Mouse (Mus musculus): ENCODE results near the gene Nbas. TPM values are rescaled to one million over a fixed set of nuclear protein-coding genes. Genes with fewer than 3 reads are reported as not detected.

Gene Nbas
- polyA plus RNA-seq (2012; rRNA removed) = 18.7 and 20.2 TPM in 2 replicates

- DNase-seq (ENCODE audit: low read depth) = no peak
Measured at GRCm38 (mm10) chr12:13268826-13269449, at the start of gene Nbas. Nbas (plus strand) TSS chr12:13269133.

GRCm38 (mm10) chr12:13242453-13242852, 26.5 kb upstream of the Nbas start:
- DNase-seq (ENCODE audit: low read depth) = no peak

GRCm38 (mm10) chr12:13248691-13249572, 20.0 kb upstream of the Nbas start, which contains the start of gene Ddx1:
Ddx1 (minus strand) TSS chr12:13249213.
- no peak for DNase-seq (ENCODE audit: low read depth)

GRCm38 (mm10) chr12:13249573-13249919, 19.4 kb upstream of the Nbas start:
- no peak for DNase-seq (ENCODE audit: low read depth)

- no peak for DNase-seq (ENCODE audit: low read depth)
Measured at GRCm38 (mm10) chr12:13255068-13255467, 13.9 kb upstream of the Nbas start.

- DNase-seq (ENCODE audit: low read depth) = no peak
Measured at GRCm38 (mm10) chr12:13255701-13256100, 13.2 kb upstream of the Nbas start.

- no peak for DNase-seq (ENCODE audit: low read depth)
Measured at GRCm38 (mm10) chr12:13268412-13268811, 521 bp upstream of the Nbas start.

GRCm38 (mm10) chr12:13269570-13270390, 847 bp downstream of the Nbas start:
- no peak for DNase-seq (ENCODE audit: low read depth)

- DNase-seq (ENCODE audit: low read depth) = no peak
Measured at GRCm38 (mm10) chr12:13291453-13291852, 22.5 kb downstream of the Nbas start.

GRCm38 (mm10) chr12:13293421-13293881, 24.5 kb downstream of the Nbas start:
- DNase-seq (ENCODE audit: low read depth) = no peak

GRCm38 (mm10) chr12:13303037-13303436, 34.1 kb downstream of the Nbas start:
- DNase-seq (ENCODE audit: low read depth) = no peak

- no peak for DNase-seq (ENCODE audit: low read depth)
Measured at GRCm38 (mm10) chr12:13313966-13314365, 45.0 kb downstream of the Nbas start.

- no peak for DNase-seq (ENCODE audit: low read depth)
Measured at GRCm38 (mm10) chr12:13314384-13314783, 45.5 kb downstream of the Nbas start.

GRCm38 (mm10) chr12:13315081-13315480, 46.1 kb downstream of the Nbas start:
- no peak for DNase-seq (ENCODE audit: low read depth)

- no peak for DNase-seq (ENCODE audit: low read depth)
Measured at GRCm38 (mm10) chr12:13342535-13342934, 73.6 kb downstream of the Nbas start.

- no peak for DNase-seq (ENCODE audit: low read depth)
Measured at GRCm38 (mm10) chr12:13356201-13356600, 87.3 kb downstream of the Nbas start.

GRCm38 (mm10) chr12:13356769-13357168, 87.8 kb downstream of the Nbas start:
- DNase-seq (ENCODE audit: low read depth) = no peak

- no peak for DNase-seq (ENCODE audit: low read depth)
Measured at GRCm38 (mm10) chr12:13357229-13357628, 88.3 kb downstream of the Nbas start.

- DNase-seq (ENCODE audit: low read depth) = no peak
Measured at GRCm38 (mm10) chr12:13358849-13359248, 89.9 kb downstream of the Nbas start.

- no peak for DNase-seq (ENCODE audit: low read depth)
Measured at GRCm38 (mm10) chr12:13360183-13360811, 91.4 kb downstream of the Nbas start.

GRCm38 (mm10) chr12:13381580-13381979, 112.6 kb downstream of the Nbas start:
- no peak for DNase-seq (ENCODE audit: low read depth)

GRCm38 (mm10) chr12:13382046-13382445, 113.1 kb downstream of the Nbas start:
- no peak for DNase-seq (ENCODE audit: low read depth)

All from gonadal fat pad, adult 2 months (tissue).